Mouse (Mus musculus) cerebellum, postnatal 25 days (tissue): ENCODE data around the gene Gclm.
"Not testable (repeated sequence)": the region's sequence is repeated elsewhere in the genome, so short reads cannot be mapped to it uniquely, and the experiment has no call there.

Source experiments
- DNase-seq, 2 experiments: peaks; one replicate each; pipeline ENCODE4 v3.0.0; 2021; ENCODE audit warnings: mixed read lengths in 2 of 2

Gene Gclm

GRCm38 (mm10) chr3:122242876-122243275 is 2.5 kb upstream of the Gclm start:
- no peak for DNase-seq

GRCm38 (mm10) chr3:122243416-122244167 is 1.8 kb upstream of the Gclm start:
- DNase-seq: no peak

GRCm38 (mm10) chr3:122244759-122245158 is 598 bp upstream of the Gclm start:
- no peak for DNase-seq

- peak in 1 of 2 experiments; percentile 74 for DNase-seq
Observed at GRCm38 (mm10) chr3:122245878-122246332, 548 bp downstream of the Gclm start.

- peak in 1 of 2 experiments; percentile 25 for DNase-seq
Observed at GRCm38 (mm10) chr3:122246406-122246805, 1.0 kb downstream of the Gclm start.

GRCm38 (mm10) chr3:122246986-122247767 is 1.8 kb downstream of the Gclm start:
- DNase-seq: peak; percentile 51 to 60

GRCm38 (mm10) chr3:122247768-122248100 is 2.4 kb downstream of the Gclm start:
- no peak for DNase-seq

GRCm38 (mm10) chr3:122252466-122253253 is 7.3 kb downstream of the Gclm start:
- DNase-seq: peak in 1 of 2 experiments; percentile 27

- not testable (repeated sequence) for DNase-seq
Observed at GRCm38 (mm10) chr3:122254050-122254449, 8.7 kb downstream of the Gclm start.

- no peak for DNase-seq
Observed at GRCm38 (mm10) chr3:122269986-122270385, 24.6 kb downstream of the Gclm start.

- DNase-seq: not testable (repeated sequence)
Observed at GRCm38 (mm10) chr3:122272565-122272964, 27.2 kb downstream of the Gclm start.

- no peak for DNase-seq
Observed at GRCm38 (mm10) chr3:122273407-122274240, 28.3 kb downstream of the Gclm start.

- DNase-seq: peak; percentile 95
Observed at GRCm38 (mm10) chr3:122274241-122275024, 29.1 kb downstream of the Gclm start, which contains the start of gene Dnttip2. Gene Dnttip2 (plus strand): TSS chr3:122274388.

- no peak for DNase-seq
Observed at GRCm38 (mm10) chr3:122275111-122275510, 29.8 kb downstream of the Gclm start.

- DNase-seq: no peak
Observed at GRCm38 (mm10) chr3:122287195-122287594, 41.8 kb downstream of the Gclm start.

- DNase-seq: no peak
Observed at GRCm38 (mm10) chr3:122288613-122289195, 43.3 kb downstream of the Gclm start.

- not testable (repeated sequence) for DNase-seq
Observed at GRCm38 (mm10) chr3:122289344-122289743, 44.0 kb downstream of the Gclm start.

GRCm38 (mm10) chr3:122290696-122291095 is 45.3 kb downstream of the Gclm start:
- DNase-seq: no peak

- no peak for DNase-seq
Observed at GRCm38 (mm10) chr3:122291828-122292227, 46.5 kb downstream of the Gclm start.

GRCm38 (mm10) chr3:122292300-122293222 is 47.2 kb downstream of the Gclm start:
- DNase-seq: peak; percentile 94
